Mouse (Mus musculus) liver, adult (tissue): Measurements from ENCODE around the gene Tdpoz2.
"Not testable (repeated sequence)": the region's sequence is repeated elsewhere in the genome, so short reads cannot be mapped to it uniquely, and the experiment has no call there.

Experiments used
- GATA4 ChIP-seq: IDR thresholded peaks from 2 replicates; pipeline ENCODE4 v1.6.1; 2014; ENCODE audit warnings: mild to moderate bottlenecking, low read length; ENCODE audit not compliant: insufficient replicate concordance

Gene Tdpoz2

GRCm38 (mm10) chr3:93652586-93652985 is at the start of gene Tdpoz2:
Tdpoz2 (minus strand) TSS chr3:93652686.
- TF ChIP-seq GATA4 = no peak

DNA sequence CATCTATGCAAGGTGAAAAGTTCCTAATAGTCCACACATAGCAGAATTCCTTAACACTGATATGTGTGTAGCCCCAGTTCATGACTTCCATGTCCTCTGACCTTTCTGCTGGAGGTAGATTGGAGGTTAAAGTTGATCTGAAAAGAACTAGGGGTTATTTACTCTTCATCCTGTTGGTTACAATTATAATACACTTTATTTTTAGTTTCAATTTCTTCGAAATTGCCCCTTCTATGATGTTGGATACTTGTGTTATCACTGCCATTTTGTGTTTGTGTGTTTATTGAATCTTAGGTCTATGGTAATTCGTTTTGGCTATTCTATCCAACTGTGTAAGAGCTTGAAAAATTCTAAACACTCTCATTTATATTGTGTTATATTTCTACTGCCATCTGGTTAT is 40.5 kb upstream of the Tdpoz2 start, which contains the start of gene Gm37596:
Gene Gm37596, minus strand, starts transcription at position 101 of the 400 bp plus-strand sequence.
- not testable (repeated sequence) for TF ChIP-seq GATA4

DNA sequence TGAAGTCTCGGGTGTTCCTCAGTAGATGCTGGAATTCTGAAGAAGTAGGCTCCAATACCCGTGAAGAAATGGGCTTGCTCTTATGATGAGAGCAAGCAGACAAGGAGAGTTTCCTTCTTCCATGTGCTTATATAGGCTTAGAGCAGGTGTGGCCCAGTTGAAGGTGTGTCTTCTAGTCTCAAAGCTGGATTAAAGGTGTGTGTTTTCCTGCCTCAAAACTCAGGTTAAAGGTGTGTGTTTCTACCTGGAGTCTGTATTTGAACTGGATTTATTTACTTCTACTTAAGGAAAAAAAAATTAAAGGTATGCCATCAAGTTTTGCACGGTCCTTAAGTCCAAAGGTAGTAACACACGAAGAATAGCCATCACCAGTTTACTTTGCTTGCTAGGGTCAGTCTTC is 23.7 kb upstream of the Tdpoz2 start, which contains the start of gene Tdpoz1:
Gene Tdpoz1, minus strand, starts transcription at position 101 of the 400 bp plus-strand sequence.
- not testable (repeated sequence) for TF ChIP-seq GATA4

- no peak for TF ChIP-seq GATA4
Observed at GRCm38 (mm10) chr3:93654260-93654659, 1.8 kb upstream of the Tdpoz2 start.

GRCm38 (mm10) chr3:93601903-93602302 is 50.6 kb downstream of the Tdpoz2 start:
- no peak for TF ChIP-seq GATA4
